Mouse (Mus musculus): ENCODE measurements around the gene Kif5c.

Kif5c gene

DNA sequence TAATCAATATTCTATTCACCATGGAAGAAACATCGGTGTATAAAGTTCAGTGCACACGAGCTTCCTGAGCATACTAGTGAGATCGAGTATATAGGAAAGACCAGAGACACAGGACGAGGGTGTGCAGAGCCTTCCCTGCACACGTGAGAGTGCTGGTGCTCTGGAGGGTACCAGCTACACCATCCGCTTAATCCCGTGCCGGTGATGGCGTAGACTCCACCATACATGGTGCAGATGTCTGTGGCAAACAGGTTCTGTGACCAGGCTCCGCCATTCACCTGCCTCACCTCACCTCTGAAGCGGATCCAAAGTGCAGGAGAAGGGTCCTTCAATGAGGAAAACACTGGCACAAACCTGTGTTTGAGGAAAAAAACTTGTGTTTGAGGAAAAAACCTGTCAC is 107.6 kb downstream of the Kif5c start:
- DNase-seq = peak in 1 of 2 experiments; percentile 42

DNA sequence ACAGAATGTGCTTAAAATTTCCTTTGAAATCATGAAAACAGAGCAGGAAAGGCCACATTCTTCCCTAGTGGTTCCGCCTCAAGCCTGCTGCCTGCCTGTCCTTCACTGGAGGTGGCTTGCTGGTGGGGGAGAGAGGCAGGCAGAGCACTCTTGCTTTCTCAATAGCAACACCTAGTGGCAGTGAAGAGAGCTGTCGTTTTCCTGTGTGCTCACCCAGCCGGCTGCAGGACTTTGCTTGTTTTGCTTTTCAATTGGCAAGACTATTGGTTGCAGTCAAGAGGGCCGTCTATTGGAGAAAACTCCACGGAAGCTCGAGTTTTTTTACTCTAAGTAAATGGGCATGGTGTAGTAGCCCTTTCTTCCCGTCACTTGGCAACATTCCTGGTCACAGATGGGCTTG is 108.1 kb downstream of the Kif5c start:
- peak; percentile 71 to 75 for DNase-seq

GRCm38 (mm10) chr2:49727686-49728085 is 108.6 kb downstream of the Kif5c start:
- no peak for DNase-seq

DNA sequence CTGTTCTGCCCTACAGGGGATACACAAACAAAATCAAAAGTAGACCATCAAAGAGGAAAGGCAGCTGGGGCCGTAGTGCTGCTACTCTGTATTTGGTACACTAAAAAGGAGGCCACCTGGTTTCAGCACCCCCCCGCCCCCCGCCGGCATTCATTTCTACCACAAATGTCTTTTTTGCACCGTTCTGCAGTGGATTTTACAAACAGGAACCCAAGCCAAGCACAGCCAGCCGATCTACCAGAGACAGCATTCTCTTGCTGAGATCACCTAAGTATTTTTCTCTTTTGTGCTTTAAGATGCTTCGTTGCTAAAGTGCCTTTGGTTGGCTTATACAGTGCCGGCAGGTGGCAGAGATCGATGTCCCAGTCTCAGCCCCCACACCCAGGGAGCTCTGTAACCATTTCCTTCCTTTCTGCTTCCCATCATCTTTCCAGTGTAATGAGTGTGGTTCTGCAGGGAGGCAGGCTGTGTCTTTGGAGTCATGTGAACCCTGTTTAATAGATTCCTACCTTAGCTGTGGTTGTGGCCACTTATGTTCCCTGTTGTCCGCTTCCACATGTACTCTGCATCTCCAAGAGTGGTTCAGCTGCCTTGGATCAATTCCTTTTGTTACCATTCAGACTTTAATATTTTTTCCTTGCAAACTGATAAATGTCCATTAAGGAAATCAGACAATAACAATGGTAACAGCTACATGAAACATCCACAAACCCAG is 110.0 kb downstream of the Kif5c start:
- no peak for DNase-seq

- no peak for DNase-seq
Measured at GRCm38 (mm10) chr2:49729611-49729969, 110.5 kb downstream of the Kif5c start.

DNA sequence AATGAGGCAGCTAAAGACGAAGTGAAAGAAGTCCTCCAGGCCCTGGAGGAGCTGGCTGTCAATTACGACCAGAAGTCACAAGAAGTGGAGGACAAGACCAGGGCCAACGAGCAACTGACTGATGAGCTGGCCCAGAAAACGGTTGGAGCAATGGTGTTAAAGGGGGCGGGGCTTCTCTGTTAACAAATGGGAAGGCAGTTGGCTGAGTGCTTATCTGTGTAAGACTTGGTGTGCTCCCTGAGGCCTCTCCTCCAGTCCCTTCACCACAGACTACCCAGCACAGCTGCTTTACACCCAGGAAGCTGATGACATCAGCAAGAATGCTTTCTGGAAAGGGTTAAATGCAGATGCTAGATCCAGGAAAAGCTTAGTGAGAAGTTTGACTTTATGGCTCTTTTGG is 111.1 kb downstream of the Kif5c start:
- DNase-seq = no peak

DNA sequence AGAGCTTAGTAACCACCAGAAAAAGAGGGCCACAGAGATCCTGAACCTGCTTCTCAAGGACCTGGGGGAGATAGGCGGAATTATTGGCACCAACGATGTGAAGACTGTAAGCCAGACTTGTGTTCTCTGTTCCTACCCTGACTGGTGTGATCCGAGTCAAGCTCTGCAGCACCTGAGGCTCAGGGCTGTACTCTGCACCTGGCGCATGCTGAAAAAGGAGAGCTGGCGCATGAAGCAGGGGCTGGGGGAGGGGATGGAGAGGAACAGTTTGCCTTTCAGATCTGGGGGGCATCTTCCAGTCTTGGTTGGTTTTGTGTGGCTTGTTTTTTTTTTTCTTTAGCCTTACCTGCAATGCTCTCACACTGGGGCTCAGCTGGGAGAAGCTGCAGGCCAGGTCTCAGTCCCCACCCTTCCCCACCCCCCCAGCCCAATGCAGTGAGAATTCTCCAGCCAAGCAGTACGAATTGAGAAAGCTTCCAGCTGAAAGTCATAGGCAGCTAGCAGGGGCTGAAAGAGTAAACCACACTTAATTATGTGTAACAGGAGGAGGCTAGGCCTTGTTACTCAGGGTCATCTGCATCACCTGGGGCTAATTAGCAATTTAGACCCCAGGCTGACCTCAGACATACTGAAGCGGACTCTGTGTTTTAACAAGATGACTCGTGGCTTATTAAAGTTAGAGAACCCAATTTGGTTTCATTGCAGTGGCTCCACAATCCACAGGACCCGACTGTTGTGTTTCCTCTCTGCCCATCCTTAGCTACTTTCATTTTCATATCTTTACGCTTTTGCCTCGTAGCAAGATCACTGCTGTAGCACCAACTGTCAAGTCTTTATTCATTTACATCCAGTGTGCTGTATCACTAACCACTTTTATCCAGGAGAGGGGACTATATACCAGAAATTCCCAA is 113.9 kb downstream of the Kif5c start:
- no peak for DNase-seq

GRCm38 (mm10) chr2:49733656-49734008 is 114.5 kb downstream of the Kif5c start:
- no peak for DNase-seq

GRCm38 (mm10) chr2:49734013-49734780 is 115.1 kb downstream of the Kif5c start:
- peak; percentile 30 to 74 for DNase-seq

- DNase-seq = no peak
Measured at GRCm38 (mm10) chr2:49735386-49735785, 116.3 kb downstream of the Kif5c start.

- DNase-seq = peak; percentile 40 to 71
Measured at GRCm38 (mm10) chr2:49739046-49739445, 119.9 kb downstream of the Kif5c start.

DNA sequence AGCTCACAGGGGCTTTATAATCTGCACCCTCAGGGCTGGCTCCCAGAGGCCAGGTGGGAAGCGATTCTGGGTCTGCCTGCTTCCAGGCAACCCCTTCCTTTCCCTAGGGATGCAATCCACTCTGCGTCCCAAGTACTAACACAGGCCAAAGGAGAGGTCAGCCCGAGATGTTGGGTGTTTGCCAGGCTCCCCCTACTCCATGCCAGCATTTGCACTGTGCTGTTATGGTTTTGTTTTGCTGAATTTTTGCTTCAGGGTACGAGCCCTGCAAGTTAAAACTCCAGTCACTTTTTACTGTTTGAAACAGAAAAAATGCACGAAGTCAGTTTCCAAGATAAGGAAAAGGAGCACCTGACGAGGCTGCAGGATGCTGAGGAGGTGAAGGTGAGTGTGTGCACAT is 121.9 kb downstream of the Kif5c start:
- DNase-seq = no peak

GRCm38 (mm10) chr2:49741895-49742734 is 123.0 kb downstream of the Kif5c start:
- DNase-seq = no peak

DNA sequence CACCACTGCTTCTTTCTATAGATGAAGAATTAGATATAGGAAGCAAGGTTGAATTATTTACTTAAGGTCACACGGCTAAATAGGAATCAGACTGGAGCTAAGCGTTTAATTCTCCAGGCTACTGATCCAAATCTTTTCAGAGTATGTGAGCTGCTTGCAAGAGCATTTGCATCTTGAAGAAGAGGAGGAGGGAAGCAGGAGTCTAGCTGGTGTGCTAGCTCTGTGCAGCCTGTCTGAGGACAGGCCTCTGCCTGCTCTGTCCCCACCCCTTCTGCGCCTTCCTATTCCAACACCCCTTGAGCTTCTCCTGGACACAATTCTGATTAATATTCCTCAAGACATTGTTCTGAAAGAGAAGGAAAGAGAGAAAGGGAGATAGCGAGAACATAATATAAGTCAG is 123.8 kb downstream of the Kif5c start:
- no peak for DNase-seq

GRCm38 (mm10) chr2:49743775-49744174 is 124.7 kb downstream of the Kif5c start:
- no peak for DNase-seq

GRCm38 (mm10) chr2:49744251-49745093 is 125.4 kb downstream of the Kif5c start:
- DNase-seq = peak in 1 of 2 experiments; percentile 18

- DNase-seq = no peak
Measured at GRCm38 (mm10) chr2:49745094-49745781, 126.1 kb downstream of the Kif5c start.

- no peak for DNase-seq
Measured at GRCm38 (mm10) chr2:49746947-49747346, 127.8 kb downstream of the Kif5c start.

DNA sequence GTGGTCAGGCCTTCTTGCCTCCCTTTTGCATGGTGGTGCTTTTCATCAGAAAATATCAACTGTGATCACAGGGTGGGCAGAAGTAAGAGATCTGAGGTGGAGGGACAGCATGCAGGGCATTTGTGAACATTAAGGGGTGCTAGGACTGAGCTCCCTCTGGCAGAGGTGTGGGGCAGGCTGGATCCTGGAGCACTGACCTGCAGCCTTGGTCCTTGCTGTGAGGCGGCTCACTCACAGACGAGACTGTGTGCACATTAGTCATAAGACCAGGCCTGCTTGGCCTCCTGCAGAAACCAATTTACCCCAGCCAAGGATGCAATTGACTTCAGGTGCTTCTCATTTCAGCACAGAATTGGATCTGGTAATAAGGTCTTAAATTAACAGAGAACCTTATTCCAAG is 128.6 kb downstream of the Kif5c start:
- DNase-seq = no peak

GRCm38 (mm10) chr2:49748628-49749342 is 129.7 kb downstream of the Kif5c start:
- DNase-seq = peak; percentile 32 to 42

Measured in lung, postnatal 4 days (tissue).